ENCODE assay signal across 11 mouse cellular contexts in the genomic region with DNA sequence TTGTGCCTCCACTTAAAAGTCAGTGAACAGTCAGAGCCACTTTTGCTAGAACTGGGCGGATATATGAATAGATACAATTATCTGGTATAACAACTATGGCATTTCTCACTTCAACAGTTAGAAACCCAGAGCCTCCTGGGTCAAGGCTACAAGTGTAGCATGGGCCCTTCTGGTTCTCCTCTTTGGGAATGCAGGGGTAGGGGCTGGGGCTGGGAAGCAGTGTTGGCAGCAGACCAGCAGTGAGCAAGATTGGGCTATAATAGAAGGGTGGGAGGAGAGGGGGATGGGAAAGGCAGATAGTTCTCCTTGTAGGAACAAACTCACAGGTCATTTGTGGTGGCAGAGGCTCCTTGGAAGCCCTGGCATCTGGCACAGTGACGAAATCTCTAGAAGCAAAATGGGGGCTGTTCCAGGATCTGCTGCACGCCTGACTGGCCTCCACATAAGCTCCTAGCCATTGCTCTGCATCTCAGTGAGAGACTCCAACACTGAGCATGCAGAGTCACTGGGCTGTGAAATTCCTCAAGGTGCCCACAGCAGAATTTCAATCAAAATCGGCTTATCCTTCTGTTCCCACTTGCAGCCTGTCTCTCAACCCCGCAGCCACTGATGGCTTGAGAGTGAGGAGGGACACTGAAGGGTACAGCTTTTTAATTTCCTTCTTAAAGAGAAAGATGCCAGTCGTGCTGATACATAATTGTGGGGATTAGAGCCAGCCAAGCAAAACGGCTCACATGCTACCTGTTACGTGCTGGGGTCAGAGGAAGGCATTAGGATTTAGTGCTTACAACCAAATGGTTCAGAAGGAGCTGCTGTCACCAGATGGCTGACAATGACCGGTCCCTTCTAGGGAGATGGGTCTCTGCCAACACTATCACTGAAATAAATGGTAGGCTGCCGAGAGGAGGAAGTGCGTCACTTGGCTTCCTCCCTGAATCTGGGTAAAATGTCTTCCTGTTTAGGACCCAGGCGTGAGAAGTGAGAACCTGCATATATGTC.
DNase-seq lines count a peak whose midpoint lies in the region; ATAC-seq lines count a peak whose summit lies in the region.
"Had no signal": no experiment of that assay in that cellular context is flagged by ENCODE, and none has a peak within 500 bp of the region (broad histone marks: within the 10 kb centered on the region; RNA-seq: fewer than 3 reads in every experiment).

No protein-coding gene starts in this region.

- ATAC-seq in kidney, embryonic 14.5 days (ENCODE audit: low FRiP score, low TSS enrichment): no peak; the same call in 1 of the 2 replicates

- H3K27me3 ChIP-seq in kidney, embryonic 14.5 days (ENCODE audit: control insufficient read depth, insufficient read depth, low read length): no peaks in the 10 kb centered on the region
- no peaks in the 10 kb centered on the region for H3K27me3 ChIP-seq in limb, embryonic 10.5 days (ENCODE audit: low read depth, poor library complexity, severe bottlenecking)

- H3K4me3 ChIP-seq in kidney, embryonic 14.5 days (ENCODE audit: low read length): no peak overlapping the region
- H3K4me3 ChIP-seq in limb, embryonic 10.5 days: no peak overlapping the region
- H3K4me3 ChIP-seq: gastrocnemius, adult 2 months had no signal

- H3K4me1 ChIP-seq in kidney, embryonic 14.5 days (ENCODE audit: control insufficient read depth, insufficient read depth, low read length): peaks cover 15% of the 10 kb centered on the region; the same call in 1 of the 2 replicates
- no peaks in the 10 kb centered on the region for H3K4me1 ChIP-seq in limb, embryonic 10.5 days

- H3K9ac ChIP-seq in kidney, embryonic 14.5 days (ENCODE audit: low read depth, low read length): no peak overlapping the region

- H3K36me3 ChIP-seq in kidney, embryonic 14.5 days (ENCODE audit: control insufficient read depth, insufficient read depth, low read length): no peaks in the 10 kb centered on the region
- H3K36me3 ChIP-seq in limb, embryonic 10.5 days: no peaks in the 10 kb centered on the region

- H3K4me2 ChIP-seq in kidney, embryonic 14.5 days (replicated peaks; ENCODE audit: low read depth, low read length): no peak overlapping the region

- H3K9me3 ChIP-seq in kidney, embryonic 14.5 days (ENCODE audit: control insufficient read depth, low read length): no peaks in the 10 kb centered on the region
- H3K9me3 ChIP-seq in limb, embryonic 10.5 days (replicated peaks): no peaks in the 10 kb centered on the region

- peak; percentile 26 for DNase-seq in kidney, adult 11 months
- peak; percentile 76 to 78 for DNase-seq in cerebellum, postnatal 14 days
- peak; percentile 28 for DNase-seq in kidney, adult 9 months
- DNase-seq in retina, adult 2 months (ENCODE audit: low read depth, low spot score): peak; percentile 39
- DNase-seq in left cerebral cortex, adult 8-10 months (ENCODE audit: low spot score in 2 of 2): no peak
- DNase-seq in limb, embryonic 10.5 days (ENCODE audit: low spot score): no peak
- DNase-seq in testis, postnatal 14 days (ENCODE audit: low spot score): no peak
- DNase-seq: gastrocnemius, adult 2 months; layer of hippocampus, adult 9-11 months; lung, postnatal 14 days had no signal

- WGBS in kidney, embryonic 14.5 days: 37% methylated on average over 12 of the region's 12 CpGs
- WGBS in limb, embryonic 10.5 days: 59% methylated on average over 12 of the region's 12 CpGs

- no peak overlapping the region for H3K27ac ChIP-seq in kidney, embryonic 14.5 days (ENCODE audit: low read depth, low read length)
- H3K27ac ChIP-seq in limb, embryonic 10.5 days: no peak overlapping the region
- H3K27ac ChIP-seq: gastrocnemius, adult 2 months had no signal

Comparison
In these comparisons a context has a peak if more than half of its experiments do, and no peak if none do; other contexts are left out.
1. DNase-seq: peak in kidney, adult 11 months (single experiment), cerebellum, postnatal 14 days (2 of 2), kidney, adult 9 months (single experiment) and retina, adult 2 months (single experiment); none in left cerebral cortex, adult 8-10 months (0 of 2), limb, embryonic 10.5 days (single experiment) and testis, postnatal 14 days (single experiment).